In the genomic region with DNA sequence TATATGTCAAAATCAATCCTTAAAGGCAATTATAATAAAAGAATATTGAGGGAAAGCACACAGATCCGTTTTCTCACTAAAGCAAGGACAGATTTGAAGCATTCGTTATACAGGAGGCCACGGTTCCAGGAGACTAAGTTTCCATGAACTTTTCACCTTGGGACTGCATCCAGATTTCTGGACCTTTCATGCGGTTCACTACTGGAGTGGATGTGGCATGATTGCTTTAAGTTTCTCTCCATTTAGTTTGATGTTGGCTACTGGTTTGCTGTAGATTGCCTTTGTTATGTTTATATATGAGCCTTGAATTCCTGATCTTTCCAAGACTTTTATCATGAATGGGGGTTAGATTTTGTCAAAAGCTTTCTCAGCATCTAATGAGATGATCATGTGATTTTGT, we compare ENCODE assay signal across 11 mouse cellular contexts.
"Had no signal": no experiment of that assay in that cellular context is flagged by ENCODE, and none has a peak within 500 bp of the region (broad histone marks: within the 10 kb centered on the region; RNA-seq: fewer than 3 reads in every experiment).

No protein-coding gene starts in this region.

- DNase-seq: gastrocnemius, adult 2 months; gastrocnemius, postnatal 10 days; gastrocnemius, postnatal 25 days; heart, adult 18-20 months; heart, postnatal 10 days; heart, postnatal 4 days; kidney, adult 18-20 months; kidney, postnatal 14 days; kidney, postnatal 4 days; liver; liver, embryonic 13.5 days had no signal
